Mouse (Mus musculus) lung, adult 2 months (tissue): ENCODE data around the gene Pan3.

ENCODE experiments used
- CTCF ChIP-seq: fragments of 200-500 bp; IDR thresholded peaks from 2 replicates; pipeline ENCODE4 v1.5.1; 2011; ENCODE audit warnings: mild to moderate bottlenecking, low read length, control low read depth; ENCODE audit not compliant: insufficient read depth
- POLR2A ChIP-seq: fragments of 200-500 bp; IDR thresholded peaks from 2 replicates; pipeline ENCODE4 v1.6.1; 2011; ENCODE audit warnings: low read depth, mild to moderate bottlenecking, control low read depth, low read length, borderline replicate concordance; ENCODE audit errors: extremely low read depth

GRCm38 (mm10) chr5:147473856-147474255 lies 43.9 kb downstream of the Pan3 start:
- no peak for TF ChIP-seq CTCF
- no peak for TF ChIP-seq POLR2A
